Mouse (Mus musculus) cerebellum, postnatal 25 days (tissue): Measurements from ENCODE around the gene Flywch1.
A peak's percentile ranks its signal among the peaks of the same experiment; 100 is the strongest.

Experiments
- DNase-seq, 2 experiments: peaks; one replicate each; pipeline ENCODE4 v3.0.0; 2021; ENCODE audit warnings: mixed read lengths in 2 of 2

The Flywch1 gene

DNA sequence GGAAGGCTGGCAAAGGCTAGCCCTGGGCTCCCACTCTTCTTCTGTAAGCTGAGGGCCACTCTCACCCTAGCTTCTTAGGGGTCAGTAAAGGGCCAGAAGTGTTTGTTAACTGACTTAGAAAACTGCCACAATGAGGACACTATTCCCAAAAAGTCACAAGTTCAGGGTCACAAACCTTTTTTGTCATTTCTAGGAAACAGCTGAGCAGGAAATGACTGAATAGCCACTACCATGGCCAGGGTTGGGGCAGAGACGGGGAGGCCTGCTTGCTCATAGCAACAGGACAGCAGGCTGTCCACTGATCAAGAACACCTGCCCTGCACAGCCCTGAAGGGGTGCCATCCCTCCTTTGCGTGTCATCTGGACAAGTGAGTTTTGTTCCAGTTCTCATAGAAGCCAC, 5.7 kb upstream of the Flywch1 start:
- no peak for DNase-seq

DNA sequence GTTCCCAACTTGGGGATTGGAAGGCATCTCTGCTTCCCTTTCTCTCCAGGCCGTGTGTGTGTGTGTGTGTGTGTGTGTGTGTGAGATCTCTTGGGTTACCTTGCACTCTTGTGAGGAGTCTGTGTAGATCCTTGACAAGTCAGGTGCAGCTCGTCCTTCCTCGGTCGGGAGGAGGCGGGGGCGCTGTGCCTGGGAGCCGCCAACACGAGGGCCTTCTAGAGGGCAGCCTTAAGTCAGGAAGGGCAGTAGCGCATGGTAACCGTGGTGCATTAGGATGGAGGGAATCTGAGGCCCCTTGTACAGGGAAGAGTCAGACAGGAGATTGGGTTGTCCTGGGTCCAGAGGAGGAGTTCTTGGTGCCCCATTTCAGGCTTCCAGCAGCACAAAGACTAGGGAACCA, 4.8 kb upstream of the Flywch1 start:
- DNase-seq = no peak

DNA sequence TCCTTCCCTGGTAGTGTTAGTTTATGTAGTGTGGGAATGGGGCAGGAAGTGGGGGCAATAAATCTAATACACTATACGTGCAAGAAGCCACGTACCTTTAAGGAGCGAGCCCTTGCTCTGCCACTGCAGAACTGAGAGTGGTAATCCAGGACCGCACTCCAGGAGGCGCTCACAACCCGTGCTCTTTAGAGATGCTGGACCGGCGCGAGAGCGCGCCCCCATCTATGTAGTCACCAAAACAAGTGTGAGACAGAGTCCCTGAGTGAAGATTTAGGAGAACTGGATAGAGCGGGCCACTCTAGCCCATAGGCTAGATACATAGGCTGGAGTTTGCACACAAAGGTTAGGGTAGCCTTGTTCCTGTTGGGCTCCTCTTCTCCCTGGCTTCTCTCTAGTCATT, 2.7 kb upstream of the Flywch1 start:
- DNase-seq = peak; percentile 84 to 91

- DNase-seq = no peak
These were observed 2.3 kb upstream of the Flywch1 start for GRCm38 (mm10) chr17:23773676-23774075.

DNA sequence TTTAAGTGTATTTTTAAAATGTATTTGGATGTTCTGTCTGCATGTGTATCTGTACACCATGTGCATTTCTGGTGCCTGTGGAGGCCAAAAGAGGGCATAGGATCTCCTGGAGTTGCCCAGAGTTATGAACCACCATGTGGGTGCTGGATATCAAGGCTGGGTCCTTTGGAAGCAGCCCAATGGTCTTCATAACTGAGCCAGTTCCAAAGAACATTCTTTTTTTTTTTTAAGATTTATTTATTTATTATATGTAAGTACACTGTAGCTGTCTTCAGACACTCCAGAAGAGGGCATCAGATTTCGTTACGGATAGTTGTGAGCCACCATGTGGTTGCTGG, 786 bp upstream of the Flywch1 start:
- peak; percentile 10 to 25 for DNase-seq

- no peak for DNase-seq
These were observed 512 bp downstream of the Flywch1 start for GRCm38 (mm10) chr17:23770896-23771283.

- no peak for DNase-seq
These were observed 909 bp downstream of the Flywch1 start for GRCm38 (mm10) chr17:23770493-23770892.

DNA sequence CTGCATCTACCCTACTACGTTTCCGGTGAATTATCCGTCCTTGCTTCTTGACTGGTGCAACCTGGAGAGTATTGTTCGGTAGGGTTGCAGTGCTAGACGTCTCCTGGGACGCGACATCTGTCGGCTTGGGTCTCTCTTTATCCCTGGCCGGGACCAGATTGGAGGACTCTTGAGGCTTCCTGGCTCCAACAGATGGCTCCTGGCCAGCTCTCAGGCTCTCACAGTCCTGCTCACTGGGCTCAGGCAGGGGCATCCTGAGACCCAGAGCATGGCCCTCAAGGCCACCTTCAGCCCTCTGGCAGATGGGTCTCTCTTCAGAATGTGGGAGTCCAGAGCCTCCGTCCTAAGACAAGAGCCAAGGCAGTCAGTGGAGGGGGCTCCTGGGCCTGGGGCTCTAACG, 8.4 kb downstream of the Flywch1 start:
- peak; percentile 71 to 83 for DNase-seq

DNA sequence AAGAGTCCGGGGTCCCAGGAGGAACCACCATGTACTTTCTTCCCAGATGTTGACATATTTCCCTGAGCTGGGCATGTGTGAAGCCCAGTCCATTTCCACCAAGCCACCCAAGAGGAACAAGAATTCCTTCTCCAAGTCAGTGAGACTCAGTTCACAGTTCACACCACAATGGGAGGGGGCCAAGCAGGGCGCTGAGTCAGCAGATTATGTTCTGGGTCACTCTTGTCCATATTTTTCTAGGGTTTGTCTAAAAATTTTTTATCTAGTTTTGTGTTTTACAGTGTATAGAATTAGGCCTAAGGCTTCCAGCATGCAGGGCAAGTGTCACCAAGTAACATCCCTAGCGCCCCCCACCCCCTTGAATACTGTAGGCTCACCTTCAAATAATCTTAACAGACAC, 10.2 kb downstream of the Flywch1 start:
- DNase-seq = no peak

DNA sequence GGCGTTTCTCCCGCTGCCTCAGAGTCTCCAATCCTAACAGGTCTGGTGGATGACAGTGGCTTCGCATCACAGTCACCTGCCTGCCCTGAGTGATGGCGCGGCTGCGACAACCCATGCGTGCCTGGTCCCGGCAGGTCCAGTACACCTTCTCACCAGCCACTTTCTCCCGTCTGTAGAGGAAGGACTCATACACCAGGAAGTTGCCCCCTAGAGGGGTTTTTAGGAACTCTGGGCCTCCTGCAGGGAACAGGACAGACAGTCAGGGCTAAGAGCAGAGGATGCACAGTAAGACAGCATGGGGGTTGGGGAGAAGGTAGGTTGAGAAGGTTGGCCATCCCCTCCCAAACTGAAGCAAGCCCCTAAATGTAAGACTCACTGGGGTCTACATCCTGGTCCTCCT, 11.2 kb downstream of the Flywch1 start:
- no peak for DNase-seq

DNA sequence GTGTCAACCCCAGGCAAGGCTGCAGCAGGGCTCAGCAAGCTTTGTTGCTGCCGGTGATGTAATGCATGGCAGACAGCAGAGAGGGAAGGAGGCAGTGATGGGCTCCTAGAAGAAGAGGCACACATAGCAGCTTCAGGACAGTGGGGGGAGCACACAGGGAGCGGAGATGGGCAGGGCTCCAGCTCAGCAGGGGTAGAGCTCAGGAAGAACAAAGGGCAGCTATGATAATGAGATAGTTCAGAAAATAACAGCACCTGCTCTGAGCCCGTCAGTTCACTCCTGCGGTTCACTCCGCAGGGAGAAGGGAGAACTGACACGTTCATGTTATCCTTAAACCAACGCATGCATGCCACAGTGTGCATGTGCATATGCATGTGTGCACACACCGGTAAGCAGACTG, 12.6 kb downstream of the Flywch1 start:
- DNase-seq = peak; percentile 56 to 71

GRCm38 (mm10) chr17:23757581-23757980, 13.8 kb downstream of the Flywch1 start:
- DNase-seq = no peak

- no peak for DNase-seq
These were observed 15.7 kb downstream of the Flywch1 start for GRCm38 (mm10) chr17:23755689-23756088.

DNA sequence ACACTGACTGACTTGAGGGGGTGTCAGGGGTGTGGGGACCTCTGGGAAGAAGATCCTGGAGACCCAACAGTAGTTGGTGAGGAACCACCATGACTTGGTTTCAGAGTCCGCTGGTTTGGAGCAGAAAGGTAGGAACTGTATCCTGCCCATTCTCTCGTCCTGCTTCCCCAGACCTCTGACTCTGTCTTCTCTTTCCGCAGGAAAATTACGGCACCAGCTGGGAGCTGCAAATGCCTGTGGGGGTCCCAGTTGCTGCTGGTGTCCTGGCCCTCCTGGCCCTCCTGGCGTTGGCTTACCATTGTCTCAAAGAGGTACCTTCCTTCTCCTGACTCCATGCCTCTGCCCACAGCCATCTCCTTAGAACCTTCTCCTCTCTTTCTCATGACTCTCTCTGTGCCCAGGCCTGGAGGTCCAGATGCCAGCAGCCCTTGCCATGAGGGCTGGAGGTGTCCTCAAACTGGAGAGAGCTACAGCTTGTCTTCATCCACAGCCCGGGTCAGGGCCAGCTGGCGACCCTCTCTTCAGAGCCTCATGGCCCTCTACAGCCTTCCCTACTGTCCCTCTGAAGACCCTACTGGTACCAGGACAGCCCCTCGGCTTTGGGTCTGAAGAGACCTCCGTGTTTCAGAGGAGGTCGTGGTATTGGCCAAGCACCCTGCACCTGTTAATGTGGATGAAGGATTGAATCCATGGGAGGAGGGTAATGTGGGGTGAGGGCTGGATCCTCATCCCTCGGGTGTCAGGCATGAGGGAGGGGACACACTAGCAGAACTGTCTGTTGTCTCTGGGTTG, 21.8 kb downstream of the Flywch1 start:
- DNase-seq = no peak

DNA sequence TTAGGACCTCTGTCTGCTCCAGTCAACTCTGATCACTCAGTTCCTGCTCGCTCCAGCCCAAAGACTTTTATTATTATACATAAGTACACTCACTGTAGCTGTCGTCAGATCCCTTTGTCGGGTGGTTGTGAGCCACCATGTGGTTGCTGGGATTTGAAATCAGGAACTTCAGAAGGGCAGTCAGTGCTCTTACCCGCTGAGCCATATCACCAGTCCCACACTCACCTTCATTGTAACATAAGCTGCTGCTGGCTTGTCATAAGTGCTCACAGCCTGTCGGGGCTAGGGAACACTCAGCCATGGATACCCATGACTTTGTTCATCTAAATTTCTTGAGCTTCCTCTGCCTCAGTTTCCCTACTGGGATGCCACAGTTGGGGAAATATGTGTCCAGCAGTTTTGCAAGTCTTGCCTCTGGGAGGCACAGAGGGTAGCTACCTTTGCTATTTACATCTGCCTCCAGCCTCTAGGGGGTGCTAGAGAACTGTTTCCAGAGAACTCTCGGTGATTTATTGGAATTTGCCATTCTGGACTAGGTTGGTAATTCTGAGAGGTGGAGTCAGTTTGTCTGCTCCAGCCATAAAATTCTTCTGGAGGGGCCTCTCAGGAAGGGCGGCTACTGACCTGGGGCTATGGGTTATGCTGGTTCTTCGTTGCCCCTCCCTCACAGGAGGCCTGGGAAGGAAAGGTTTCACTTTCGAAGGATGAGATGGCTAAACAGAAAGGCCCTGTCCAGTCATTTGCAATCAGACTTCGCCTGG, 22.6 kb downstream of the Flywch1 start:
- DNase-seq = peak; percentile 66 to 84

GRCm38 (mm10) chr17:23748026-23748425, 23.4 kb downstream of the Flywch1 start:
- no peak for DNase-seq

- no peak for DNase-seq
These were observed 23.9 kb downstream of the Flywch1 start for GRCm38 (mm10) chr17:23747471-23747870.

DNA sequence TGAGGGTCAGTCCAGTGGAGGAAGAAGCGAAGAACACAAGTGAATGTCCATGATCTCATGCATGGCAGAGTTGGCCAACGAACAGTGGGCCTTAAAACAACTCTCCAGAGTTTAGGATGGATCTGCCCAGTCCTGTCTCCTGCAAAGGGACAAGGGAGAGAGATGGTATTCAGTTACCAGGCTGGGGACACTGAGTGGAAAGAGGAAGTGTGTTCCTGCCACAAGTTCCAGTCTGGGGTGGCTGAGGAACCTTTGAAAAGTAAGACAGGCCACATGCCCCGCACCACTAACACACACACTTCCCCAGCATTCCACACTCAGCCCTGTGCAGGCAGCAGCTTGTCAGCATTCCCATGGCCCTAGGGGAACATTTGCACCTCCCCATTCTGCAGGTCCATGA, 24.6 kb downstream of the Flywch1 start:
- DNase-seq = no peak

GRCm38 (mm10) chr17:23746311-23746710, 25.1 kb downstream of the Flywch1 start:
- DNase-seq = peak in 1 of 2 experiments; percentile 47

- DNase-seq = peak in 1 of 2 experiments; percentile 34
These were observed 25.8 kb downstream of the Flywch1 start, which contains the start of gene Kremen2 for GRCm38 (mm10) chr17:23745301-23746251. TSS of gene Kremen2 (minus strand) at chr17:23745833.

DNA sequence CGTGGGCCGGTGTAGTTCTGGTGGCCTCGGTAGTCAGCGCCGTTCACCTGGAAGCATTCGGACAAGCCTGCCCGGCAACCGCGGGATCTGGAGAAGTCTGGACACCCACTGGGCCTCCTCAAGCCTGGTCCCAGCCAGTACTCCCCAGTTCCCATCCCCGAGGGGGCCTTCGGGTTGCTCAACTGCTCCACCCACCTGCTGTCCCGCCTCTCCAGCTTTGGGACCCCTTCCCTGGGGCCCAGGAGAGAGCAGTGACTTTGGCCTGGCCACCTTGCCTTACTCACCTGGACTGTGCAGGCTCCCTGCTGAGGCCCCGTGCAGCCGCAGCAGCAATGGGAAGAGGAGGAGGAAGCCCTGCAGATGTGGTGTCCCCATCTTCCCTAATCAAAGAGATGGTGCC, 26.8 kb downstream of the Flywch1 start:
- no peak for DNase-seq

DNA sequence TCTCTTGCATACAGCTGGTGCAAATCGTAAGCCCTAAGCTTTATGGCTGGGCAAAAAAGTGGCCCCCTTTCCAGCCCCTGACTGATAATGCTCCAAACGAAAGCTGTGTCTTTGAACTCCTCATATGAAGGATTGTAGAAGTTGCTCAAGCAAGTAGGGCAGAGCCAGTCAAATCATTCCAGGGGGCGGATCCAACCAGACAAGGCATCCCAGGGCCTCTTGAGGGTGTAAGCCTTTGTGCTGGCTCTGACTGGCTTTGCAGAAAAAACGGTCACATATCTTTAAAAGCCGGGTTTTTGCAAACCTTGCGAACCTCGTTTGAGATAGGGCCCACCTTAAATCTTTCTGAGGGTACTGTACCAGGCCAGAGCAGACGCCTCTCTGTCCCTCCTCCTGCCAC, 27.3 kb downstream of the Flywch1 start:
- DNase-seq = no peak

- no peak for DNase-seq
These were observed 28.5 kb downstream of the Flywch1 start for GRCm38 (mm10) chr17:23742941-23743340.
